Mouse (Mus musculus) G1E (cell line): Measurements from ENCODE around the gene Adcy3.

Source experiments
- CTCF ChIP-seq: IDR thresholded peaks from 2 replicates; pipeline ENCODE4 v1.5.1; 2012; ENCODE audit warnings: low read depth, low read length, inconsistent platforms, mixed read lengths
- GATA1 ChIP-seq: IDR thresholded peaks from 2 replicates; pipeline ENCODE4 v1.6.1; 2012; ENCODE audit warnings: borderline replicate concordance, low read length, inconsistent platforms, mixed read lengths
- POLR2AphosphoS5 ChIP-seq: IDR thresholded peaks from 2 replicates; pipeline ENCODE4 v1.6.1; 2012; ENCODE audit warnings: low read depth, low read length, inconsistent platforms; ENCODE audit not compliant: insufficient replicate concordance
- TAL1 ChIP-seq: conservative IDR thresholded peaks from 2 replicates; pipeline ENCODE4 v1.6.1; 2012; ENCODE audit warnings: low read depth, low read length, inconsistent platforms, mixed read lengths

DNA sequence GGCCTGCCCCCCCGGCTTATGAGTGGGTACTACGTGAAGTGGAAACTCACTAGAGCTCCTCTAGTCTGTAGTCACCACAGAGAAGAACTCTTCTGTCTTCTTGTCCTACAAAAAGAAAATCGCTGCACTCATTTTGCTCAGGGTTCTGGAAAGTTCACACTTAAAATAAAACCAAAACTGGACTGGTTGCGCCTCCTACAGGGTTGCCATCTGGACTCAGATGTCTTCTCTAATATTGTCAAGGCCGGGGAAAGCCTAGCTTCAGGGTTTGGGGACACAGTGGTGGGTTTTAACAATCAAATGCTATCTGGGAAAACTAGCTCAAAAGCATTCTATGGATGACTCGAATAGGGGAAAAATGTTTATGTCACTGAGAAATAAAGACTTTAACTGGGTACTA, 116.9 kb downstream of the Adcy3 start:
- TF ChIP-seq CTCF, result no peak
- TF ChIP-seq GATA1, result no peak
- TF ChIP-seq TAL1, result no peak
- no peak for TF ChIP-seq POLR2AphosphoS5
